Mouse (Mus musculus): ENCODE data around the gene Slc10a2. TPM values are rescaled to one million over a fixed set of nuclear protein-coding genes. Genes with fewer than 3 reads are reported as not detected.
"Not testable (repeated sequence)": the region's sequence is repeated elsewhere in the genome, so short reads cannot be mapped to it uniquely, and the experiment has no call there.

Slc10a2 gene
- total RNA-seq (2021), result not detected

DNA sequence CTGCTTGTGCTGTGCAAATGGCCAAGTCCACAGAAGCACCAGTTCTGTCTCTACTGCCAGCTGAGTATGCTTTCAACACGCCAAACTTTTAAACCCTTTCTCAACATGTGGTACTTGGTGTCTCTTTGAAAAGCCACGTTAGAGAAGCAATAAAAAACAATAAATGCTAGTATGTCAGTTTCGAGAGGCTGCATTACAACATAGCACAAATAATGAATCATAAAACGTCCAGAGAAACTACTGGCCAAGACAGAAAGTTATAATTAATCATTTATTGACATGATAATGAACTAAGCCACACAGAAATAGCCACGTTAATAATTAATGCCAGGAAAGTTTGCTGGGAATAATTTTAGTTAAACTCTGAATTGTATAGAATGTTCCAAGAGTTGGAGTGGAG lies at the start of gene Slc10a2:
Slc10a2 (minus strand) TSS at position 166 of the 400 bp plus-strand sequence.
- DNase-seq, result no peak

- no peak for DNase-seq
Measured at GRCm38 (mm10) chr8:5129322-5129829, 24.2 kb upstream of the Slc10a2 start.

- no peak for DNase-seq
Measured at GRCm38 (mm10) chr8:5106855-5107254, 1.7 kb upstream of the Slc10a2 start.

GRCm38 (mm10) chr8:5095392-5095791 lies 9.8 kb downstream of the Slc10a2 start:
- no peak for DNase-seq

DNA sequence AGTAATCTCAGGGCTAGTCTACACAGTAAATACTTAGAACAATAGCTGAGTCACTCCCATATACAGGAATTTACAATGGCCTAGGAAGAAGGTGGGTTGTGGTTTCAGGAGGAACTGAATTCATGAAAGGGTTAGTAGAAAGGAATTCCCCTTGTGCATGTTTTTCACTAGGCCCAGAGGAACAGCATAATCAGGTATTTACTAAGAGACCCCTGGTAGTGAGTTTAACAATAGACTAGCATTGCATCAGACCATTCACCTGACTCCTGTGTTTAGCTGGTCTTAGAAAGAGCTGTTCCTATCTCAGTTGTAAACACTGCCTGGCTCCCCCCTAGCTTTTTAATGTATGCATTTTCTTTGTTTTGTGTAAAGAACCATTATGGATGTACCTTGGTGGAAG lies 11.2 kb downstream of the Slc10a2 start:
- not testable (repeated sequence) for DNase-seq

- no peak for DNase-seq
Measured at GRCm38 (mm10) chr8:5073654-5074293, 31.4 kb downstream of the Slc10a2 start.

DNA sequence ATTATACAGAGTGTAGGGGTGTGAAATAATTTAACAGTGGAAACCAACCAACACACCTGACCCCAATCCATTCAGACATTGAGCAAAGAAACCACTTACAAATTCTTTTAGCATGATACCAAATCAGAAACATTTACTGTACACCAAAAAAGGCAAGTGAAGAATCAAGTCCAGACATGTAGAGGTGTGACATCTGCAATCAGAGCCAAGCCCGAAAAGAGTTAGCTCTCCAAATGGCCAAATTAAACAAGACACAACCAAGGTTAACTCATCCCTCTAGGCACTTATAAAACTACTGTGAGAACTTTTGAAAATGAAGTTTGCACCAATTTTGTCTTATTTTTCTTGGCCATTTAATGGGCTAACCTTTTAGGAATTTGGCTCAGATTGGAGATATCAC lies 46.3 kb downstream of the Slc10a2 start:
- no peak for DNase-seq

DNA sequence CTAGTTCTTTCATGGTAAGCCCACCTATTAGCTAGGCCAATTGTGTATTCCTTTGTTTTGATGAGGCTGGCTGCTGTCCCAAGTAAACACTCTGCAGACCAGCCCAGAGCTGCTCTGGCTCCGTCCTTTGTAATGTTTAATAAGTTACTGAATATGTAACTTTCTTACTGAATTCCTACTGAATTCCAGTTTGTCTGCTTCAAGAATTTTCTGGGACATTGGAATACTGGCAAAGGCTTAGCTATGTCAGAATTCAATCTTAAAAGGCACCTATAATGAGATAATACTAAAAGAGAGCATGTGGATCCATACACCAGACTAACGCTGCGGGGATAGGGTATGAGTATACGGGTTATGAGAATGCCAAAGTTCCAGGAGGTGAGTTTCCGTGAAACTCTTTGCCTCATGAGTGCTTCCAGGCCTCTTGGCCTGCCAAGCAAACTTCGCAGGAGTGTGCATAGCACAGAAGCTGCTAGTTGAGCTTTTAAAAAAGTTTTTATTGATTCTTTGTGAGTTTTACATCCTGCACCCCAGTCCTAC lies 60.7 kb downstream of the Slc10a2 start:
- DNase-seq, result not testable (repeated sequence)

GRCm38 (mm10) chr8:5038811-5039561 lies 66.2 kb downstream of the Slc10a2 start:
- no peak for DNase-seq

Measured in layer of hippocampus, postnatal 36 days (tissue).